Mouse (Mus musculus) spleen, postnatal 36 days (tissue): Measurements from ENCODE around the gene Bbip1.
"Not testable (repeated sequence)": the region's sequence is repeated elsewhere in the genome, so short reads cannot be mapped to it uniquely, and the experiment has no call there.

Experiments
- DNase-seq, 2 experiments: peaks; one replicate each; pipeline ENCODE4 v3.0.0; 2022; ENCODE audit warnings: low spot score in 2 of 2, mixed read lengths in 1 of 2

Bbip1 gene

DNA sequence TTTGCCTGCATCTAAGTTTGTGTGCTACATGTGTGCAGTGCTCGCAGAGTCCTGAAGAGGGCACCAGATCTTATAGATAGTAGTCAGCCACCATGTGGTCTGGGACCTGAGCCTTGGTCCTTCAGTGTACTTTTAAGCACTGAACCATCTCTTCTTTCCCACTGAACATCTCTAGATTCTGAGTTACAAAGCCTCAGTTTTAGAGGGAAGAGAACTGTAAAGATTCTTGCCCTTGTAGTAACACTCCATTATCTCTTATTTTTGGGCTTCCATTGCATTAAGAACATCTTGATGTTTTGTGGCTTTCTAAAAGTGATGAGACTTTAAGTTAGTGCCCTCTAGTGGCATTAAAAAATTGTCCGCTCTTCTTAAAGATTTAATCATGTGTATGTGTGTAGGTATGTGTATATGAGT is 19.1 kb downstream of the Bbip1 start:
- peak in 1 of 2 experiments; percentile 46 for DNase-seq

DNA sequence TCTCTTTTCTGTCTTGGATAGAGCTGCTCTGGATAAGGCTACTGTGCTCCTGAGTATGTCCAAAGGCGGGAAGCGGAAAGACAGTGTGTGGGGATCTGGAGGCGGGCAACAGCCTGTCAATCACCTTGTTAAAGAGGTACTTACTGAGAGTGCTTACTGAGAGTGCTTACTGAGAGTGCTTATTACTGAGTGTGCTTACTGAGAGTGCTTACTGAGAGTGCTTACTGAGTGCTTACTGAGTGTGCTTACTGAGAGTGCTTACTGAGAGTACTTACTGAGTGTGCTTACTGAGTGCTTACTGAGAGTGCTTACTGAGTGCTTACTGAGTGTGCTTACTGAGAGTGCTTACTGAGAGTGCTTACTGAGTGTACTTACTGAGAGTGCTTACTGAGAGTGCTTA is 22.4 kb downstream of the Bbip1 start:
- DNase-seq, result not testable (repeated sequence)

DNA sequence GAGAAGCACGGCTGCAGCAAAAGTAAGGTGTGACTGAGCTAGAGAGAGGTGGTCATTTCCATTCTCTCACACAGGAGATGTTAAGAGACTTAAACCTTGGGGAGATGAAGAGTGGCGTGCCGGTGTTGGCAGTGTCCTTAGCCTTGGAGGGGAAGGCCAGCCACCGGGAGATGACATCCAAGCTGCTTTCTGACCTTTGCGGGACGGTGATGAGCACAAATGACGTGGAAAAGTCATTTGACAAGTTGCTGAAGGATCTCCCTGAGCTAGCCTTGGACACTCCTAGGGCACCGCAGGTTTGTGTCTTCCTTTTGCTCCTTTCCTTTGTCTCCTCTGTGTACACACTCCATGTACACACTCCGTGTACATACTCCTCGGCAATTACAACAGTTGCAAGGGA is 24.9 kb downstream of the Bbip1 start:
- no peak for DNase-seq

DNA sequence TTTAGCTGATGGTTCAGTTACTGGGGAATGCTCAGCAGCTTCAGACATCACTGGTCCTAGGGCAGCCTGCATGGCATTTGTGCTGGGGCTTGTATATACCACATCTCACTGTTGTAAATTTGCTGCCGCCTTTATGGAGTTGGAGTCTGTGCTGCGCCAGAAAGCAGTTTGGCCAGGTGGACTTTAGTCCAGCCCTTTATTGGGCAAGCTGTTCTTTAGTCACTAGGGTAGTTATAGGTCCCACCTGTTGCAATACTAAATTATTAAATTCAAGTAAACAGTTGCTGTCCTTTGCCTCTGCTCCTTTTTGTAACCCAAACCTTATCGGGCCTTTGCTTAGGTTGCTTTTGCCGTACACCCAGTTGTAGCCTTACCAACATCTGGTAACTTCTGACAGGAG is 29.5 kb downstream of the Bbip1 start:
- DNase-seq, result no peak

DNA sequence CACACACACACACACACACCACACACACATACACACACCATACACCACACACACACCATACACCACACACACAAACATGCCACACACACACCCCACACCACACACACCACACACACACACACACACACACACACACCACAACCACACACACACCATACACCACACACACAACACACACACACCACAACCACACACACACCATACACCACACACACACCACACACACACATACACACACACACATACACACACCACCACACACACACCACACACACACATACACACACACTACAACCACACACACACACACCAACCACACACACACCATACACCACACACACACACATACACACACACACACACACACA is 37.7 kb downstream of the Bbip1 start:
- not testable (repeated sequence) for DNase-seq

DNA sequence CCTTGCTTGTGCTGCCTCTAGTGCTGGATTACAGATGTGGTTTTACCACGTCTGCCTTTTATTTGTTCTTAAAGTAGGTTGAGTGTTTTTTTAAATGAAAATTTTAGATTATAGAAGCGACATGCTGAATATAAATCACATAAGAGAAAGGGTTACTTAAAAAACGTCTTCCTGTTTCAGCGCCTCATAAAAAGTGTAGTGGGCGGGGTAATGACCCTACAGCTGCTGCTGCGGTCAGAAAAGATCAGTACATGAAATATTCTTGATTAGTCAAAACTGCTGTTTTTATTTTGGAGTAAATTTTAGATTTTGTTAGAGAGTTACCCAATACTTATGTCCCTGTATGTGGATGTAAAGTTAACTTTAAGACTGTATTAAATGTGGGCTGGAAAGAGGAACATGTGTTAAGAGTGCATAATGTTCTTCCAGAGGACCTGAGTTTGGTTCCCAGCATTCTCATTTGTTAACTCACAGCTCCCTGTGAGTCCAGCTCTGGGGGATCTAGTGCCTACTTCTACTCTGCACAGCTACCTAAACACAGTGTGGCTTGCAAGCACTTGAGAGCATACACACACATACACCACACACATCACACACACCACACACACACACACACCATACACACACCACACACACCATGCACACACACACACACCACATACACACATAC is 38.3 kb downstream of the Bbip1 start:
- peak; percentile 48 for DNase-seq

DNA sequence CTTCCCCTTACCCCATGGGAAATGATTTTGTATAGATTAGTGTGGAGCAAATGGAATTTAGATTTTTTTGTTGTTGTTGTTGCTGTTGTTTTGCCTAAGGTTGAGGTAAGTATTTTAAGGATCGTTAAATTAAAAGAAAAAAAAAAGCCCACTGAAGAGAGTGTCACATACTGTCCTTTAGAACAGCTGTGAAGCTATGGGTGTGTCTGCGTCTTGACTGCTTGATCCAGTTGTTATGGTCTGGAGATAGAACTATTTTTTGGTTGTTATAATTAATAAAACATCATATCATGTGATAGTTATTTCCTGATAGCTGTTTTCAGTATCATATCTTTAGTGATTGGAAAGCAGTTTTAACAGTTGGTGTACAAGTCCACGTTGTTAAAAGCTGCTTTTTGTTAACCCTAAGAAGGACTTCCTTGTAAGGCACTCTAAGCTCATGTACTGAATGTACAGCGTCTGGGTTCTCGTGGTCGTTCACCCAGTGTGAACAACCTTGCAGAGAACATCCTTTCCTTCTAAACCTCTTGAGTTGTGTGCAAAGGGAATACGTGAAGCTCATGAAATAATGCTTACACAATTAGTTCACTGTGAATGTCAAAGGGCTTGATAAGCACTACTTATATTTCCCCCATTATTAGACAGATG is 39.5 kb downstream of the Bbip1 start:
- DNase-seq, result no peak

DNA sequence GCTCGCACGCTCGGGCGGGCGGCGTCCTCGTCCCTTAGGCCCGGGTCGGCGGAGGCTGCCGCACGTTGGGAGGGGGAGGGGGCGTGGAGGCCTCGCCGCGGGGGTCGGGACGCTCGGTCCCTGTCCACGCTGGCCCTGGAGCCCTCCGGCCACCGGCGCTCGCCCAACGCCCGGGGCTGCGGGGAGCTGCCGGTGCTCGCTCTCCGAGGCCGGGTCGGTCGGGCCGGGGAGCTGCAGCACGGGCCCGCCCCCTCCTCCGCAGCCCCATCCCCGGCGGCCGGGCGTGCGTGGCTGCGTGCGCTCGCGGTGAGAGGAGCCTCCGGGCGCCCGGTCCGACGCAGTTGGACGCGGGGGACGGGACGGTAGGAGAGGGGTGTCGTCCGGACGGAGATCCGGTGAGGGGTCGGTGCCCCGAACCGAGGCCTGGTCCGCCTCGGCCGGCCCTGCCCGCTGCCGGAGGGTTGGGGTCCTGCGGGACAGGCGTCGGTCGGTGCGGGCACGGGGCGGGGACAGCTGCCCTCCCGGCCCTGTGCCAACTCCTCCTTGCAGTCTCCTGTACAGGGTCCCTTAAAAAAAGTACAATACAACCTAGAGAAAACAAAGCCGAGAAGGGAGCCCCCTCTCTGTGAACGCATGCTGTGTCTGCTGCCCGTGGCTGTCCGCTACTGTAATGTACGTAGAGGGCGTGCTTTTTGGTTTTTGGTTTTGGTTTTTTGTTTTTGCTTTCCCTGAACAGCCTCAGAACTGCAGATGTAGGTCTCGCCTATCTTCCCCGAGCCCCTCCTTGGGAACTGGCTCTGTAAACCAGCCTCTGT is 40.7 kb downstream of the Bbip1 start:
- DNase-seq, result peak; percentile 77

DNA sequence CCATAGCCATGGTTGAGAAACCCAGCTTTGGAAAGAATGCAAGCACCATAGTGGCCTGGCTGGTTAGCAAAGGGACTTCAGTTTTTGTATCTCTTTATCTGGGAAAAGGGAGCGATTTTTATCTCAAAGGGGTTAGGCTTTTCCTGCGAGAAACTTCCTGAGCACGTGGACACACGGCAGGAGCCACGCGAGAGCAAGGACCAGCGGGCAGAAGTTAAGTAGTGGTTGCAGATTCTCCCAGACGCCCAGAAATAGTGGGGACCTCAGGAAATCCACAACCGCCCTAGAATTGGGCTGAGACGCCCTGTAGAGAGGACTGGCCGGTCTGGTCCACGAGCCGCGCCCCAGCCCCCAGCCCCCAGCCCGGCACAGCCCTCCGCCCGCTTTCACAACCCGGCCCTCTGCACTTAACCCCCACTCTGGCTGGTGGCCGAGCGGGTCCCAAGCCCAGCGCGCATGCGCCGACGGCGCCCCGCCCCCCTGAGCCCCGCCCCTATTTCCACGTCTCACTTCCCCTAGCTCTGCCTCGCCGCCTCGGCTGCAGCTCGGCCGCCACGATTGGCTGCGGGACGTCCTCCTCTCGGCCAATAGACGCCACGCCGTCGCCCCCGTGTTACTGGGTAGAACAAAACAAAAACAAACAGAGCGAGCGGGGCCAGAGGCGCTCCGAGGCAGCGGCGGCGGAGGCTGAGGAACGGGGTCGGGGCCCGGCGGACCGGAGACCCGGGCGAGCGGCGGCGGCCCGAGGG is 41.5 kb downstream of the Bbip1 start:
- DNase-seq, result peak; percentile 97

DNA sequence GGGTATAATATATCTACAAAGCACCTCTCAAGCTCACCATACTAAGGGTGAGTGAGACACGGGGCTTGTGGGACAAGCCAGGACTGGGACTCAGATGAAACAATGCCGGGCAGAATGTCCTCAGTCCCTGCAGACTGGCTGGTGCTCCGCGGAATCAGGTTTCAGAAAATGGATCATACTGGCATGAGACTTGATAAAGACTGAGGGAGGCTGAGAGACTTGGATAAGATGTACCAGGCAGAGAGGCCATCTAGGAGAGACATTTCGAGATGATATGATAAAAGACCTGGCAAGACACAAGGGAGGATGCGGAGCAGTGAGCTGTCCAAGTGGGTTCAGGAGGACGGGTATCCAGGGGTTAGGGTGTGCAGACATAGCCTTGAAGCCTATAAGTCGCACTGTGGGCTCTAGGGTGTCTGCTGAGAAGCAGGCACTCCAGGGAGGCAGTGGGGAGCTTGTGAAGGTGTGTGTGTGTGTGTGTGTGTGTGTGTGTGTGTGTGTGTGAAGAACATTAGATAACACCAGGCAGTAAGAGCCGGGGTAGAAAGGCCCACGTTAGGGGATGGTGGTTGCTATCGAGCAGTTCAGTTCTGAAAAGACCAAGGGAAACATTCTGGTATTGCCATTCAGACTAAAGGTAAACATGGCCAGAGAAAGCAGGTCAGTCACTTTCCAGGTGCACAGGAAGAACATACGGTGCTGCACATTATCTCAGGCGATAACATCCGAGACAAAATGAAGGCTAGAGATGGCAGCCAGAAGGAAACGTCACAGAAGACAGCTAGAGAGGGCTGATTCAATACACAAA is 42.3 kb downstream of the Bbip1 start:
- DNase-seq, result peak; percentile 24 to 38

DNA sequence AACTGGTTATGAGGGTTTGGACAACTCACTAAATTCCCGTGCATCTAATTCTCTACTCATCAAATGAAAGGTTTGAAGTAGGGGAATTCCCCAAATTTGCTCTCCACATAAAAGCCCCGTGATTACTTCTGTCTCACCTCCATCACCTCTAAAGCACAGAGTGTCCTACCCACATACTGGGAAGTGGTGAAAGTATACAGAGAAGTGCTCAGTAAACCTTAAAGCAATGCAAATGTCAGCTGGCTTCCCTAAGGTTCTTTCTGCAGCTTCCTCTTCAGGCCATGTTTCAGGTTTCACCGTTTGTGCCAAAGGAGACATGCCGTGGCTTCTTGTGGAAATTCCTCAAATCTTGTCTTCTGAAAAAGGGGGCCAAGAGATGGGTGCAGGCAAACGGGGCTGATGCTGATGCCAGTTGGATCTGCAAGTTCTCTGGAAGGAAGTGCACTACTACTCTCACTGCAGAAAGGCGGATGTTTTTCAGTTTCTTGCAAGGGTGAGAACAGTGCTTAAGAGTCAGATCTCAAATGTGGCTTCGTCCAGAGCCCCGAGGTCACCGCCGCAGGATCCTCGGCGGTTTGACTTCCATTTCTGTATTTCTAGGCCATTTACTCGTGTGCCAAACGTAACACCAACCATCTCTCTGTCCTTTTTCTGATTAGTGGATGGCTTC is 44.4 kb downstream of the Bbip1 start:
- peak; percentile 79 for DNase-seq

DNA sequence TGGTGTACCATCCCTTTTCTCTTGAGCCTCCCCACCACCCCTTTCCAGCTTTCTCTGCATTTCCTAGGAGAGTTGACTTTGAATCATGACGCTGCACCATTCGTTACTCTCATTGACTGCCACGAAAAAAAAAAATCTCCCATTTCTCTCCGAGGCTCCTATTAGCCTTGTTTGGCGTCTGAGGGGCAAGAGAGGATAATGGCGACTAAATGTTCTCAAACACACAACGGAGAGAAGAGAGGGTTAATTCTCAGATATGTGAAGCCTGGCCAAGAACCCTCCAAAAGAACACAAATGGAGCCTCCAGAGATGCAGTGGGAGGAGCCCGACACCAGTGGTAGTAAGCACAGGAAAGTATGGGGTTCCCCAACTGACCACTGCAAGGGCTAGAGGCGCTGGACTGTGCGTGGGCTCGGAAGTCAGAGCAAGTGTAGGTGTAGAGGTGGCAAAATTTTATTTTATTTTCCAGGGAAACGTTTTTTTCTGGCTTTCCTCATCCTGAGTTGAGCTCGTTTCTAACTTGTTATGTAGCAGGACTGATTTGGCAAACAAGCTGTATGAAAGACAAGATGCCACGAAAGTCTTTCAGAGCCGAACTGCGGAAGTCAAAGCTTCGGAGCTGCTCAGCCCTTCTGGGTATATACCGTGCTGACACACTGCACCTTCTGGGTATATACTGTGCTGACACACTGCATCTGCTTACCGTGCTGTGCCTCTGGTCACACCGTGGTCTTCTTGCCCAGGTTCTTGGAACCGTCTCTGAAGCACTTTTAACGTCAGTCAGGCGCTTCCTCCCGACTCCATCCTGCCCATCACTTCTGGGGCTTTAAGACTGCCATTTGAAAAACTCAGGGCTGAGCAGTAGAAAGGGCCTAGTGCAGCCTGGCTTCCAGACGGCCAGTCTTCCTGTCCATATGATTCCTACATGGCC is 45.2 kb downstream of the Bbip1 start:
- DNase-seq, result peak in 1 of 2 experiments; percentile 29

DNA sequence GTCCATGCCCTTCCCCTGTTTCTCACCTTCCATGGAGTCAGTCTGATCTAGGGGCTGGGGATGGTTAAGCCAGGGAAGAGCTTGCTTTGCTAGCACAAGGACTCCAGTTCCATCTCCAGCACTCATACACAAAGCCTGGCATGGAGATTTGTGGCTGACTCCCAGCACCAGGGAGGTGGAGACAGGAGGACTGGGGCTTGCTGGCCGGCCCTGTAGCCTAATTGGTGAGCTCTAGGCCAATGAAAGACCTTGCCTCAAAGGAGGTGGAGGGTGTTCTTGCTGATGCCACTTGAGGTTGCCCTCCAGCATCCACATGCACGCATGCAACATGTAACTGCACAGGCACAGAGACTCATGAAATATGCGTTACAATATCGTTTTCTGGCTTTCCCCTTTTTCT is 45.9 kb downstream of the Bbip1 start:
- no peak for DNase-seq

DNA sequence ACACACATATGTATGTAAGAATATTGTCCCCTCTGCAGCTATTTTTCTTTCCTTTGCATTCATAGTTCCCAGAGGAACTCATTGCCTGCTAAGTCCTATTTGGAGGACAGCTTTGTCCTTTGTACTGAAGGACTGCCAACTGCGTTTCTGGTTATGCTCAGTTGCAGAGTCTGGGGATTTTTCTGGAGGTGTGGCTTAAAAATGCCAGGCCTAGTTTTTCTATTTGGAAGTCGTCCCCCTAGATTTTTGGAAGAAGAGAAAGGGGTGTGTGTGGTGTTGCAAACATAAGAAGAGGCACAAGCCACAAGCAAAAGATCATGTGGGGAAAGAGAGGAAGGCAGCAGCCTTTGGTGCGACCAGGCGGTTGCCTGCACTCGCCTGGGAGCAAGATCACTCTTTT is 46.4 kb downstream of the Bbip1 start:
- DNase-seq, result no peak

DNA sequence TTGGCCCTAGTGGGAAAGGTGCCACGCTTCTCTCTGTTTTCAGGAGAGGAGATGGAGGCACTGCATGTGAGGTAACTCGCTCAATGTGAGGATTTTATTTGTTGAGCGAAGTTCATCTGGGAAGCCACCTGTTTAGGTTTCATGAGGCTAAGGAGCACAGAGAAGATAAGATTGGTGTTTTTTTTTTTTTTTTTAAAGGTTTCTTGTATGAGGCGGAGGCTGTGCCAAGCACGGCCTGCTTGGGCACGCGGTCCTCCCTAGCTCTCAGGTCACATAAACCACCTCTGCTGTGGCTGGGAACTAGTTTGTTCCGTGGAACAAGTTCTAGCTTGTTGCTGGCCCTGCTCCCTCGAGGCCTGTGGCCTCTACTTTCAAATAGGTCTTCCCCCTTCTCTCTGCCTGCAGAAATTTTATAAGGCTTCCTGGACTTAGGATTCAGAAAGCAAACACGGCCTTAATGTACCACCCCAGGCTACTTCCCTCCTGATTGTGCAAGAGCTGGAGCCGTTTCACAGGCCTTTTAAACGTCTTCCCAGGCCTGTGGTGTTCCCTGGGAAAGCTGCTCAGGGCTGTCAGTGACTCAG is 49.8 kb downstream of the Bbip1 start:
- DNase-seq, result no peak

DNA sequence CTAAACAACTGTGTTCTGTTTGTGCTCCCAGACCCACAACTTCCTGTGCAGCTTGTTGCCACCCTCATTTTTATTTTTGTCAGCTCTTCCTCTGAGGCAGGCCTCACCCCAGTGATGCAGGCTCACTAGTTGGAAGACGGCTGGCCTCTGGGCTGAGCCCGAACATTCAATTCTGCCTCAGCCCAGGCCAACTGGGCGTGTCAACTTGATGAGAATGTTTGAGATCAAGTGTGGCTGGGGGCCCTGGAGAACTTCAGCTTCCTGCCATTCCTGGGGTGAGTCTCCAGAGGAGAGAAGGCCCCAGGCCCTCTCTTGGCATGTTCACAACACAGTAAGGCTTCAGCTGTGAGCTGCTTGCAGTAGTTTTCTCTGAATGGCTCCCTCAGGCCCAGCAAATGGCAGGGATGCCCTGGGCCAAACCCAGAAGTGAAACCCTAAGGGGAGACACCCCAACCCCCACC is 50.7 kb downstream of the Bbip1 start:
- DNase-seq, result peak; percentile 67 to 74

DNA sequence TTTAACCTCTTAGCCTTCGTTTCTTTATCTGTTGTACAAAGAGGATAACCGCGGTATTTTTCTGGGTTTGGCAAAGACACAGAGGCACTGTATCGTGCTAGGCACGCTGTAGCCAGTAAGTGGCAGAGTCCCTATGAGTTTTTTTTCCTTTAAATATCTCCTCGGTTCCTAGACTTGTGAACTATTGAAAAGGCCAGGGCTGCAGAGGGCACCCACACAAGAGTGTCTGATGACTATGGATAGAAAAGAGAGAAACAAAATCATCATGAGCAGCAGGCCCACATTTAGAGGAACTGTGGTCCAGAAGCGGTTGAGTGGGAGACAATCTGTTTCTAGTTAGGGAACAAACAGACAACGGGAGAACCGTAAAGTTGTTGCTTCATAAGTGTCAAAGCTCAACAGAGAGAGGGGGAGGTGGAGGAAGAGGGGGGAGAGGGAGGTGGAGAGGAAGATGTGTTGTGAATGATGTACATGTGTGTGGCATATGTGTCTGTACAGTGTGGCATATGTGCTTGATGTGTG is 51.5 kb downstream of the Bbip1 start:
- DNase-seq, result no peak

DNA sequence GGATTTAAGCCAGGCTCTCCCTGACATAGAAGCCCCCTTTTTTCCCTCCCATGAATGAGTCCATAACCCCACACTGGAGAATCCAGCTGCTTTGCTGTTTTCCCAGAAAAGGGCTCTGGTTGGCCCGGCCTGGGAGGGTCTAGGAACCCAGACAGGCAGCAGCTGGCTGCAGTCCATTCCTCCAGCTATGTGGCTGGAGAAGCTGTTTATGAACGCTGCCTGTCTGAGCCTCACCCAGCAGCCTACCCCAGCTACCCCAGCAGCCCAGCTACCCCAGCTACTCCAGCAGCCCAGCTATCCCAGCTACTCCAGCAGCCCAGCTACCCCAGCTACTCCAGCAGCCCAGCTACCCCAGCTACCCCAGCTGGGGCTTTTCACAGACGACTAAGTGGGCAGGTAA is 52.4 kb downstream of the Bbip1 start, which contains the start of gene Pdcd4:
TSS of gene Pdcd4 (plus strand) at position 171 of the 400 bp plus-strand sequence.
- no peak for DNase-seq

DNA sequence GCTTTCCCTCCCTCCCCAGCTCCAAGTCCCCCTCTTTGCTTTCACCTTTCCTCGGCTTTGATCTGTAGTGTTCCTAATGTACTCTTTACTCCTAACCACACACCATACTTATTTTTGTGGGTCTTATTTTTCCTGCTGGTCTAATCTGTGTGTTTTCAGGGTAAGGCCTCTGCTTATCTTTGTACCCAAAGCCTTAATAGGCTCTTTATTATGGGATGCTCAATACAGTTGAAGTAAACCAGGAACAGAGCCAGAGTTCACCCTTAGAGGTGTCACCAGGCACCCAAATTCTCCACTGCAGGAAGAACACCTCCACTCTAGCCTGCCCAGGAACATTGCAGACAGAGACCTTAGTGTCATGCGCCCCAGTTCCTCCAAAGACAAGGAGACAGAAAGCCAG is 52.9 kb downstream of the Bbip1 start:
- DNase-seq, result no peak
